Comparison of ENCODE assay signal across 15 mouse cellular contexts in genomic region chr1:23656718-23657117, GRCm38 (mm10).
A peak's percentile ranks its signal among the peaks of the same experiment; 100 is the strongest.
DNase-seq lines count a peak whose midpoint lies in the region; ATAC-seq lines count a peak whose summit lies in the region.
"Had no signal": no experiment of that assay in that cellular context is flagged by ENCODE, and none has a peak within 500 bp of the region (broad histone marks: within the 10 kb centered on the region; RNA-seq: fewer than 3 reads in every experiment).

No protein-coding gene starts in this region.

- no peak overlapping the region for H3K9ac ChIP-seq in hindbrain, embryonic 14.5 days
- no peak overlapping the region for H3K9ac ChIP-seq in hindbrain, embryonic 11.5 days (ENCODE audit: low read depth, low read length)
- H3K9ac ChIP-seq in midbrain, embryonic 11.5 days (ENCODE audit: low read length) = no peak overlapping the region
- H3K9ac ChIP-seq in midbrain, embryonic 16.5 days (ENCODE audit: low read depth, low read length) = no peak overlapping the region
- H3K9ac ChIP-seq: liver, embryonic 12.5 days had no signal

- H3K27ac ChIP-seq in hindbrain, embryonic 14.5 days = no peak overlapping the region
- H3K27ac ChIP-seq in hindbrain, embryonic 11.5 days (ENCODE audit: low read depth, low read length) = no peak overlapping the region
- H3K27ac ChIP-seq in midbrain, embryonic 11.5 days (ENCODE audit: low read depth, low read length) = no peak overlapping the region
- no peak overlapping the region for H3K27ac ChIP-seq in midbrain, embryonic 10.5 days (replicated peaks)
- H3K27ac ChIP-seq in midbrain, embryonic 16.5 days (ENCODE audit: low read length) = peak overlapping the region; percentile 75
- H3K27ac ChIP-seq in limb, embryonic 10.5 days = no peak overlapping the region
- H3K27ac ChIP-seq: liver, embryonic 12.5 days had no signal

- WGBS in hindbrain, embryonic 14.5 days = 67% methylated on average over 8 of the region's 8 CpGs
- WGBS in hindbrain, embryonic 11.5 days = 75% methylated on average over 8 of the region's 8 CpGs
- WGBS in midbrain, embryonic 11.5 days = 76% methylated on average over 8 of the region's 8 CpGs
- WGBS in midbrain, embryonic 10.5 days = 83% methylated on average over 8 of the region's 8 CpGs
- 45% methylated on average over 8 of the region's 8 CpGs for WGBS in midbrain, embryonic 16.5 days
- 90% methylated on average over 8 of the region's 8 CpGs for WGBS in limb, embryonic 10.5 days

- H3K4me3 ChIP-seq in hindbrain, embryonic 14.5 days (replicated peaks; ENCODE audit: low read length) = no peak overlapping the region
- no peak overlapping the region for H3K4me3 ChIP-seq in hindbrain, embryonic 11.5 days (ENCODE audit: low read depth, low read length)
- H3K4me3 ChIP-seq in midbrain, embryonic 11.5 days (ENCODE audit: low read depth, low read length) = no peak overlapping the region
- H3K4me3 ChIP-seq in midbrain, embryonic 10.5 days = no peak overlapping the region
- H3K4me3 ChIP-seq in midbrain, embryonic 16.5 days (ENCODE audit: low read depth, low read length) = peak overlapping the region; percentile 11; the same call in 1 of the 2 replicates
- no peak overlapping the region for H3K4me3 ChIP-seq in limb, embryonic 10.5 days
- H3K4me3 ChIP-seq: liver, embryonic 12.5 days had no signal

- H3K36me3 ChIP-seq in hindbrain, embryonic 14.5 days (replicated peaks; ENCODE audit: control insufficient read depth, insufficient read depth) = no peaks in the 10 kb centered on the region
- no peaks in the 10 kb centered on the region for H3K36me3 ChIP-seq in hindbrain, embryonic 11.5 days (ENCODE audit: control insufficient read depth, insufficient read depth, low read length)
- no peaks in the 10 kb centered on the region for H3K36me3 ChIP-seq in midbrain, embryonic 11.5 days (ENCODE audit: control insufficient read depth, insufficient read depth, low read length)
- no peaks in the 10 kb centered on the region for H3K36me3 ChIP-seq in midbrain, embryonic 10.5 days
- H3K36me3 ChIP-seq in midbrain, embryonic 16.5 days (ENCODE audit: control insufficient read depth, insufficient read depth, low read length) = no peaks in the 10 kb centered on the region
- no peaks in the 10 kb centered on the region for H3K36me3 ChIP-seq in limb, embryonic 10.5 days
- H3K36me3 ChIP-seq: liver, embryonic 12.5 days had no signal

- H3K9me3 ChIP-seq in hindbrain, embryonic 14.5 days (ENCODE audit: control insufficient read depth, low read length) = no peaks in the 10 kb centered on the region
- no peaks in the 10 kb centered on the region for H3K9me3 ChIP-seq in hindbrain, embryonic 11.5 days (ENCODE audit: control insufficient read depth, low read length)
- no peaks in the 10 kb centered on the region for H3K9me3 ChIP-seq in midbrain, embryonic 11.5 days (ENCODE audit: control insufficient read depth, low read length)
- no peaks in the 10 kb centered on the region for H3K9me3 ChIP-seq in midbrain, embryonic 10.5 days (replicated peaks)
- no peaks in the 10 kb centered on the region; the same call in 1 of the 2 replicates for H3K9me3 ChIP-seq in midbrain, embryonic 16.5 days (replicated peaks; ENCODE audit: control insufficient read depth, low read length, poor library complexity, severe bottlenecking)
- H3K9me3 ChIP-seq in limb, embryonic 10.5 days (replicated peaks) = no peaks in the 10 kb centered on the region
- H3K9me3 ChIP-seq: liver, embryonic 12.5 days had no signal

- no peaks in the 10 kb centered on the region for H3K4me1 ChIP-seq in hindbrain, embryonic 14.5 days (replicated peaks; ENCODE audit: control insufficient read depth, insufficient read depth, low read length)
- H3K4me1 ChIP-seq in hindbrain, embryonic 11.5 days (replicated peaks; ENCODE audit: control insufficient read depth, insufficient read depth, low read length) = no peaks in the 10 kb centered on the region
- no peaks in the 10 kb centered on the region; the same call in 1 of the 2 replicates for H3K4me1 ChIP-seq in midbrain, embryonic 11.5 days (ENCODE audit: control insufficient read depth, insufficient read depth, low read length)
- H3K4me1 ChIP-seq in midbrain, embryonic 10.5 days = 0 out of 2 replicates have a peak, but pooled peaks cover 9% of the 10 kb centered on the region
- peaks cover 9% of the 10 kb centered on the region for H3K4me1 ChIP-seq in midbrain, embryonic 16.5 days (ENCODE audit: control insufficient read depth, insufficient read depth, low read length)
- no peaks in the 10 kb centered on the region for H3K4me1 ChIP-seq in limb, embryonic 10.5 days
- H3K4me1 ChIP-seq: liver, embryonic 12.5 days had no signal

- H3K27me3 ChIP-seq in hindbrain, embryonic 14.5 days (ENCODE audit: control insufficient read depth, insufficient read depth, low read length) = no peaks in the 10 kb centered on the region
- no peaks in the 10 kb centered on the region for H3K27me3 ChIP-seq in hindbrain, embryonic 11.5 days (ENCODE audit: control insufficient read depth, insufficient read depth, low read length)
- H3K27me3 ChIP-seq in midbrain, embryonic 11.5 days (ENCODE audit: control insufficient read depth, insufficient read depth, low read length) = no peaks in the 10 kb centered on the region
- no peaks in the 10 kb centered on the region for H3K27me3 ChIP-seq in midbrain, embryonic 10.5 days (ENCODE audit: low read depth, poor library complexity, severe bottlenecking)
- H3K27me3 ChIP-seq in midbrain, embryonic 16.5 days (ENCODE audit: control insufficient read depth, insufficient read depth, low read depth, low read length) = no peaks in the 10 kb centered on the region
- H3K27me3 ChIP-seq in limb, embryonic 10.5 days (ENCODE audit: low read depth, poor library complexity, severe bottlenecking) = no peaks in the 10 kb centered on the region
- H3K27me3 ChIP-seq: liver, embryonic 12.5 days had no signal

- peak overlapping the region; percentile 16; the same call in 1 of the 2 replicates for H3K4me2 ChIP-seq in hindbrain, embryonic 14.5 days (replicated peaks)
- H3K4me2 ChIP-seq in hindbrain, embryonic 11.5 days (replicated peaks; ENCODE audit: low read depth, low read length) = no peak overlapping the region
- H3K4me2 ChIP-seq in midbrain, embryonic 11.5 days = no peak overlapping the region
- H3K4me2 ChIP-seq in midbrain, embryonic 16.5 days (ENCODE audit: low read length) = peak overlapping the region; percentile 35
- H3K4me2 ChIP-seq: liver, embryonic 12.5 days had no signal

- peak; percentile 8; the same call in 1 of the 2 replicates for ATAC-seq in cerebellum, adult (ENCODE audit: insufficient number of reproducible peaks, low FRiP score, low TSS enrichment)
- ATAC-seq in hindbrain, embryonic 14.5 days (ENCODE audit: low FRiP score) = no peak
- ATAC-seq in hindbrain, embryonic 11.5 days (ENCODE audit: low FRiP score) = no peak
- no peak for ATAC-seq in midbrain, embryonic 11.5 days (ENCODE audit: low FRiP score)
- ATAC-seq in midbrain, embryonic 16.5 days = no peak; the same call in none of the 2 replicates
- ATAC-seq: liver, embryonic 12.5 days; Patski had no signal

- no peak for DNase-seq in cerebellum, postnatal 36 days
- no peak for DNase-seq in hindbrain, embryonic 14.5 days (ENCODE audit: low spot score)
- no peak for DNase-seq in hindbrain, embryonic 11.5 days (ENCODE audit: low spot score)
- DNase-seq in midbrain, embryonic 11.5 days (ENCODE audit: low spot score, missing footprints) = peak; percentile 75
- DNase-seq in midbrain, embryonic 10.5 days (ENCODE audit: low spot score) = no peak
- no peak for DNase-seq in limb, embryonic 10.5 days (ENCODE audit: low spot score)
- DNase-seq: adrenal gland, postnatal 10 days; heart, adult 18-20 months; heart, postnatal 10 days; lung, postnatal 10 days; thymus, postnatal 25 days had no signal

Comparison
In these comparisons a context has a peak if more than half of its experiments do, and no peak if none do; other contexts are left out.
1. H3K4me2 ChIP-seq: peak in hindbrain, embryonic 14.5 days (single experiment) and midbrain, embryonic 16.5 days (single experiment); none in hindbrain, embryonic 11.5 days (single experiment) and midbrain, embryonic 11.5 days (single experiment).